ENCODE assay signal across 24 mouse cellular contexts in the genomic region with DNA sequence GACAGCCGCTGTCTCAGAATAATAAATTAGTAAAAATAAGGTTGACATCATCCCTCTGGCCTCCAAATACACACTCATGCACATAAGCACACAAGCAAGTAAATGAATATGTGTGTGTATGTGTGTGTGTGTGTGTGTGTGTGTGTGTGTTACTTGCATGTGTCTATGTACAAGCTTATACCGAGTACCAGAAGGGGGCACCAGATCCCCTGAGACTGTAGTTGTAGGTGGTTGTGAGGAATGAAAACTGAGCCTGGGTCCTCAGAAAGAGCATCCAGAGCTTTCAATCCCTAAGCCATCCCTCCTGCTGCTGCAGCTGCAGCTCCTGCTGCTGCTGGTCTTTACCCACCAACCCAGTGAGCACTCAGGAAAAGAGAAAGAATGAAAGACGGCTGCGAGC.
A peak's percentile ranks its signal among the peaks of the same experiment; 100 is the strongest.
DNase-seq lines count a peak whose midpoint lies in the region; ATAC-seq and TF ChIP-seq lines count a peak whose summit lies in the region.
"Had no signal": no experiment of that assay in that cellular context is flagged by ENCODE, and none has a peak within 500 bp of the region (broad histone marks: within the 10 kb centered on the region; RNA-seq: fewer than 3 reads in every experiment).

No protein-coding gene starts in this region.

- H3K4me3 ChIP-seq in forebrain, embryonic 16.5 days (replicated peaks; ENCODE audit: low read length): no peak overlapping the region
- H3K4me3 ChIP-seq in forebrain, embryonic 13.5 days: no peak overlapping the region
- H3K4me3 ChIP-seq in layer of hippocampus, adult 2 months: no peak overlapping the region
- H3K4me3 ChIP-seq: embryonic facial prominence, embryonic 12.5 days; erythroblast, embryonic 14.5 days; forebrain, embryonic 15.5 days; limb, embryonic 10.5 days; midbrain, embryonic 12.5 days had no signal

- H3K27ac ChIP-seq in forebrain, embryonic 16.5 days (ENCODE audit: low read length): 0 out of 2 replicates have a peak overlapping the region, but pooled peaks have one; percentile 8
- H3K27ac ChIP-seq in forebrain, embryonic 13.5 days: no peak overlapping the region
- no peak overlapping the region for H3K27ac ChIP-seq in layer of hippocampus, adult 2 months
- H3K27ac ChIP-seq: embryonic facial prominence, embryonic 12.5 days; forebrain, embryonic 15.5 days; limb, embryonic 10.5 days; midbrain, embryonic 12.5 days; stomach, postnatal 0 days had no signal

- no peaks in the 10 kb centered on the region for H3K27me3 ChIP-seq in forebrain, embryonic 16.5 days (replicated peaks; ENCODE audit: control insufficient read depth, insufficient read depth, low read length)
- no peaks in the 10 kb centered on the region for H3K27me3 ChIP-seq in forebrain, embryonic 13.5 days
- H3K27me3 ChIP-seq: embryonic facial prominence, embryonic 12.5 days; forebrain, embryonic 15.5 days; midbrain, embryonic 12.5 days; Patski had no signal

- H3K4me1 ChIP-seq in forebrain, embryonic 16.5 days (replicated peaks; ENCODE audit: control insufficient read depth, insufficient read depth, low read length): peaks cover 10% of the 10 kb centered on the region
- peaks cover 18% of the 10 kb centered on the region for H3K4me1 ChIP-seq in forebrain, embryonic 13.5 days
- H3K4me1 ChIP-seq: embryonic facial prominence, embryonic 12.5 days; limb, embryonic 10.5 days had no signal

- no peak overlapping the region for H3K9ac ChIP-seq in forebrain, embryonic 16.5 days (replicated peaks; ENCODE audit: low read depth, low read length)
- no peak overlapping the region for H3K9ac ChIP-seq in forebrain, embryonic 13.5 days
- H3K9ac ChIP-seq: embryonic facial prominence, embryonic 12.5 days; forebrain, embryonic 15.5 days; midbrain, embryonic 12.5 days had no signal

- DNase-seq in layer of hippocampus, adult 2 months (ENCODE audit: low spot score in 2 of 2): no peak
- no peak for DNase-seq in layer of hippocampus, postnatal 10 days (ENCODE audit: low spot score in 2 of 2)
- DNase-seq in right cerebral cortex, postnatal 4 days: peak; percentile 8
- no peak for DNase-seq in right cerebral cortex, adult 18-20 months
- DNase-seq in spleen, postnatal 4 days (ENCODE audit: low spot score in 2 of 2): no peak
- no peak for DNase-seq in gastrocnemius, postnatal 25 days
- DNase-seq: adrenal gland, postnatal 25 days; cerebellum, adult 11 months; cerebellum, postnatal 10 days; heart, postnatal 14 days; kidney, postnatal 36 days; lung, adult 2 months; lung, postnatal 4 days; thymus, postnatal 14 days had no signal

- 81% methylated on average over 4 of the region's 4 CpGs for WGBS in forebrain, embryonic 16.5 days
- WGBS in forebrain, embryonic 13.5 days: 83% methylated on average over 4 of the region's 4 CpGs

- no peaks in the 10 kb centered on the region for H3K9me3 ChIP-seq in forebrain, embryonic 16.5 days (ENCODE audit: control insufficient read depth, low read length)
- H3K9me3 ChIP-seq in forebrain, embryonic 13.5 days (replicated peaks): no peaks in the 10 kb centered on the region
- H3K9me3 ChIP-seq: embryonic facial prominence, embryonic 12.5 days; forebrain, embryonic 15.5 days; limb, embryonic 10.5 days; midbrain, embryonic 12.5 days had no signal

- no peaks in the 10 kb centered on the region for H3K36me3 ChIP-seq in forebrain, embryonic 16.5 days (ENCODE audit: control insufficient read depth, insufficient read depth)
- H3K36me3 ChIP-seq in forebrain, embryonic 13.5 days (ENCODE audit: poor library complexity, severe bottlenecking): no peaks in the 10 kb centered on the region
- H3K36me3 ChIP-seq: embryonic facial prominence, embryonic 12.5 days; forebrain, embryonic 15.5 days; limb, embryonic 10.5 days; midbrain, embryonic 12.5 days had no signal

- no peak for ATAC-seq in forebrain, embryonic 16.5 days
- no peak for ATAC-seq in forebrain, embryonic 13.5 days
- ATAC-seq: Patski had no signal

- TF ChIP-seq CTCF in layer of hippocampus, adult 2 months (conservative IDR thresholded peaks at IDR 0.05): 0 out of 2 replicates have a peak, but pooled peaks have one; percentile 12

- no peak overlapping the region for H3K4me2 ChIP-seq in forebrain, embryonic 16.5 days (ENCODE audit: low read length)
- H3K4me2 ChIP-seq in forebrain, embryonic 13.5 days: no peak overlapping the region
- H3K4me2 ChIP-seq: embryonic facial prominence, embryonic 12.5 days; forebrain, embryonic 15.5 days; heart, embryonic 11.5 days; midbrain, embryonic 12.5 days had no signal
